Mouse (Mus musculus) CD8-positive naive resting alpha-beta T cell, adult 2 months (primary cell): Measurements from ENCODE around the gene Tmem239.

Source experiments
- DNase-seq, 2 experiments: peaks; one replicate each; pipeline ENCODE4 v3.0.0; 2022; ENCODE audit warnings: low read depth in 2 of 2, low spot score in 2 of 2

Tmem239 gene

GRCm38 (mm10) chr2:130411558-130412495 lies 5.5 kb downstream of the Tmem239 start:
- peak; percentile 51 to 63 for DNase-seq

DNA sequence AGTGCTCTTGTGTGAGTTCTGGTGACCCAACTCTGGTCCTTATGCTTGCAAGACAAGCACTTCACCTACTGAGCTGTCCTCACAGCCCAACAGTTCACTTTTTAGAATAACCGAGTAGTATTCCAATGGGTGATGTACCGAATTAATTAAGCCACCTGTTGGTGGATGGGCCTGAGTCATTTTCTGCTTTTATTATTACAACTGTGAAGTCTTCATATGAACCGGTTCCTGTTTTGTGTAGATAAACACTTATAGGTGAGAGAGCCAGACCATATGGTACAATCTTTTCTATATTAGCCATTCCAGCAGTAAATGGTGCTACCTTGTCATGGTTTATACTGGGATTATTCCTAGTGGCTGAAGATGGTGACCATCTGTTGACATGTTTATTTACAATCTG lies 6.5 kb downstream of the Tmem239 start:
- DNase-seq, result no peak

- DNase-seq, result no peak
Observed at GRCm38 (mm10) chr2:130414094-130414856, 8.0 kb downstream of the Tmem239 start.

DNA sequence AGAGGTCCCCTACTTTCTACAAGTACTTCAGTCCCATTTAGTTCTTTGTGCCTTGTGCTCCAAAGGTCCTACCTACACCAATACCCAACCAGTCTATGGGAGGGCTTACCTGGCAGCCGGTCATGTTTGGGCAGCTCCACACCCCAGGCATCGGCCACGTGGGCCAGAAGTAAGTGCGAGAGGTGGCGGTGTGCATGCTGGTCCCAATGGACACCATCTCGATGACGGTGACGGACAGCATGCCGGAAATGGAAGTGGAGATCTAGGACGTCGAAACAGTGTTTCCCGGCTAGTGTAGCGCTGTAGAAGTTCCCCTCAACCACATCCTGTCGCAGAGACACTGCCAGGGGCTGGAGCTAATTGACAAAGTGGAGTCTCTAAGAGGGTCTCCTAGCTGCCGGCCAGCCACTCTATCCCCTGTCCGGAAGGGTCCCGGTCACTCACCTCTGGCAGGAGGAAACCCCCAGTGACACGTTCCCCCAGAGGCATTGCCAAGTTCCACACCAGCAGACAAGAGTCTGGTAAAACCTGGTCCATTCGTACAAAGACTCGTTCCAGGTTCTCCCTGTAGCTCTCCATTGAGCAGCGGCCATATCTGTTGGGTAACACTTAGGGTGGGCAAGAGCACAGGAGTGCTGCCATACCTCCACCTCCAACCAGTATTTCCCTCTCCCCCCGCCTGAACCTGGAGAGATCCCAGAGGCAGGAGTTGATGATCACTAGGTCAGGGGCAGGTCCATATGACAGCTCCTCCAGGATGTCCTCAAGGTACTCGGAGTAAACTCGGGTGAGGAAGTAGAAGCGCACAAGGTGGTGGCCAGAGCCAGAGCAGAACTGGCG lies 15.7 kb downstream of the Tmem239 start:
- DNase-seq, result no peak

DNA sequence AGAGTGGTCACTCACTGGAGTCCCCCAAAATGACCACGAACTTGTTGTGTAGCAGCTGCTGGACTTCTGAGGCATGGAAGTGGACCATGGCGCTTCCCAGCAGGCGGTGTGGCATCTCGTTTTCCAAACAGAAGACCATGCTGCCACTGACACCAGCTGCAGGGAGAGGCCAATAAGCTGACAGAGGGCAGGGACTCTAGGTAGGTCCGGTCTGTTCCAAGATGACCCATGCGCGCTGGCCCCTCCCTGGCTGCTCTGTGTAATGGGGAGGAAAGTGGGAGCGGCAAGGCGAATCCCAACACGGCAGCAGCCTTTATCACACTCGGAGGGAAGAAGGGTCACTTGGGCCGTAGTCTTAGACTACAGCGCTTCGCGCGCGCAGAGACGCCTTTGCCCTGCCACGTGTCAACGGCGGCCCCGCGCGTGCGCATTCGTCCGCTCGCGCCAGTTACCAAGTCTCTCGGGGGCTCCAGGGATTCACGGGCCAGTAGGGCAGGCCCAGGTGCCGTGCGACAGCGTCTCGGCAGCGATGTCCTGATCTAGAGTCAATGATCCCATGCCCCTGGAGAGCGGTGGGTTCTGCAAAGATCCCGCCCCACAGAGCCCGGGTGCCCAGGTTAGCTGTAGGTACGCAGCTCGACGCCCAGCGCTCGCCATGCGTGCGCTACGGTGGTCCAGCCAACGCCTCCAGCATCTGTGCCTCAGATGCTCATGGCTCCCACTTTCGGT lies 17.3 kb downstream of the Tmem239 start:
- DNase-seq, result peak; percentile 68 to 72

DNA sequence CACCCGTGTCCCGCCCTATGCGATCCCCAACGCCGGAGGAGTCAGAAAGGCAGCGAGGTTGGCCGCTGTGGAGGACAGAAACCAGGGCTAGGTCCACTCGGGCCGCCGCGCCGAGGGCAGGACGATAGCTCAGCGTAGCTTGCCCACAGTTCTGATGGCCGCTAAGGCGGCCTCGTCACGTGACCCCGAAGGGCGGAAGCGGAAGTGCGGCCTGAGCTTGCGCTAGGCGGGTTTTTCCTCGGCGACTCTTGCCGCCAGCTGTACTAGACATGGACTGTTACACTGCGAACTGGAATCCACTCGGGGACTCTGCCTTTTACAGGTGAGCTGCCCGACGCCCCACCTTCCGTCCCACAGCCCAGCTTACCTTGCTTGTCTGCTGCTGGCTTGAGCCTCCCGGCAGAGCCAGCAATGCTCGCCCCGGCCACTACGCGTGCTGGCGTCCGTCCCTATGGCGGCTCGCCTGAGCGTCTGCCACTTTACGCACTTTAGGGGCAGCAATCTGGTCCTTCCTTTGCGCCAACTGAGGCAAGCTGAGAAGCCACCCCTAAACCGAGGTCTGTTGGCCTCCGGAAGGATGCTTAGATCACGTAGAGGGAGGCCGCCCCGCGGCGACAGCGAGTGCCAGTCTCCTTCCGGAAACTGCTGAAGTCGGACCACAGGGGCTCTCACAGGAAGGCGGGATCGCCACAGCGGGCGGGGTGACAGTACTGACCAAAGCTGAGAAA lies 18.0 kb downstream of the Tmem239 start, which contains the start of the genes Vps16 and Pced1a:
Gene Vps16, plus strand, starts transcription at position 214 of the 728 bp plus-strand sequence.
Gene Pced1a, minus strand, starts transcription at position 576 of the 728 bp plus-strand sequence.
- DNase-seq, result peak; percentile 85 to 90

GRCm38 (mm10) chr2:130425112-130425511 lies 18.8 kb downstream of the Tmem239 start:
- no peak for DNase-seq

GRCm38 (mm10) chr2:130429851-130430250 lies 23.6 kb downstream of the Tmem239 start:
- DNase-seq, result no peak

- DNase-seq, result no peak
Observed at GRCm38 (mm10) chr2:130430484-130430883, 24.2 kb downstream of the Tmem239 start.

- DNase-seq, result no peak
Observed at GRCm38 (mm10) chr2:130432157-130432556, 25.9 kb downstream of the Tmem239 start.

GRCm38 (mm10) chr2:130433152-130433551 lies 26.9 kb downstream of the Tmem239 start:
- DNase-seq, result peak; percentile 31 to 60

DNA sequence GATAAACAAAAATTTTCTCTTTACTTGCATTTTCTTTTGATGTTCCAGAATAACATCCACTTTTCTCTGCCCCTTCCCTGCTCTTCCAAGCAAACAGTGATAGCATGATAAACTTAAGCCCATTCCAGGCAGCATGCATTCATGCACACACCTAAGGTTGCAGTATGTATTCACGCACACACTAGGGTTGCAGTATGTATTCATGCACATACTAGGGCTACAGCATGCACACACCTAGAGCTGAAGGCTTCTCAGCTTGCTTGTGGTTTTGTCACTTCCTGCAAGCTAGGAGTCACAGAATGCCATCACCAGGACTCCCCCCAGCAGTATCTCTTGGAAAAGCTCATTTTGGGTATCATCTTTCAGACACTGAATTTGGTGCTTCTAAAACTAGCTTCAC lies 30.5 kb downstream of the Tmem239 start:
- DNase-seq, result no peak

DNA sequence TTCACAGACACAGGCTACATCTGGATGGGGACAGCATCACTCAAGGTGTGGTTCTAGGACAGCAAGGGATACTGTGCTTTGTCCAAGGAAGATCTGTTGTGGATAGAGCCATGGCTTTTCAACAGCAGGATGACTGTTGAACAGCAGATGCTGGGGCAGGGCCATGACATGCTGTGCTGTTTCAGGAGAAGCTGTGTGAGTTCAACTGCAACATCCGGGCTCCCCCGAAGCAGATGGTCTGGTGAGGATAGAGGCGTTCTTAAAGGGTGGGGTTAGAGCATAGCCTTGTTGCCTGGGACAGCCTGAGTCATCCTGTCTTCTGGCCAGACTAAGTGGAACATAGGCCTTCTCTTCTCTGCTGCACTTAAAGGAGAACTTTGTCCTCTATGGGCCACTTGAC lies 32.6 kb downstream of the Tmem239 start:
- no peak for DNase-seq

GRCm38 (mm10) chr2:130439840-130440480 lies 33.7 kb downstream of the Tmem239 start:
- no peak for DNase-seq

DNA sequence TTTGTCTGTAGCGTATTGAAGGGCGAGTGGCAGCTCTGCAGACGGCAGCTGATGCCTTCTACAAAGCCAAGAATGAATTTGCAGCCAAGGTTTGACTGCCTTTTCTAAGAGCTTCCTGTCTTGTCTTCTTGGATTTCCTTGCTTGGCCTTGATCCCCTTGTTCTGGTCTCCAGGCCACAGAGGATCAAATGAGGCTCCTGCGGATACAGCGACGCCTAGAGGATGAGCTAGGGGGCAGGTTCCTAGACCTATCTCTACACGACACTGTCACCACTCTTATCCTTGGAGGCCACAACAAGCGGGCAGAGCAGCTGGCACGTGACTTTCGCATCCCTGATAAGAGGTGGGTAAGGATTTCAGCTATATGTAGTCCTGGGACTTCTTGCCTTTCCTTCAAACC lies 35.9 kb downstream of the Tmem239 start:
- no peak for DNase-seq

GRCm38 (mm10) chr2:130448449-130448848 lies 42.2 kb downstream of the Tmem239 start:
- no peak for DNase-seq

DNA sequence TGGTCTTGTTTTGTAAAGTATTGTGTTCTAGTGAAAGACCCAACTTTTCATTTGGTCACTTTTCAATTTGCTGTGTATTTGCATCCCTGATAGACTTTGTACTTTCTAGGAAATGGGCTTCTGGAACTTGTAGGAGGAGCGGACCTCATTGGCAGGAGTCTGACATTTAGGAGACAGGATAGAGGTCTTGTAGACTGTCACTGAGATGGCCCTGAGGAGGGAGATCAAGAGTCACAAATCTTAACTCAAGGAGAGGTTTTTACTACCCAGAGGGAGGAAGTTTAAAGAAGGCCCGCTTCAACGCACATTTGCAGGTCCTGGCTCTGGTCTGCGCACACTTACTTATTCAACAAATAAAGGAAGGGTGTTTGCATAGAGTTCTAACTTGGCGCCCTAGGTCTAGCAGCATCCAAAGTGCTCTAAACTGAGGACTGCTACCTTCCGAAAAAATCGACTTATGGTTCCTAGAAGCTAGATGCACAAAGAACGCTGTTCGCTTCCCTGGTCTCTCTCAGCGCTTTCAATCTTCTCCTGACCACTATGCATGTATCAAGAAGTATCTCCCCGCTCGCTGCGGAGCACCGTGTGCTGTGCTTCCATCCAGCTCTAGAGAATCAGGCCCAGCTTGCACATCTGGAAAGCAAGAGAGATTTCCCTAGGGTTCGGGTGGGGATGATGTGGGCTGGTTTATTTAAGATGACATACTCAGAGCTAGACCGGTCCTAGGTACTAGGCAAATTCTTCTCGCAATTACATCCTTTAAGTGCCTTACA lies 42.9 kb downstream of the Tmem239 start:
- no peak for DNase-seq

DNA sequence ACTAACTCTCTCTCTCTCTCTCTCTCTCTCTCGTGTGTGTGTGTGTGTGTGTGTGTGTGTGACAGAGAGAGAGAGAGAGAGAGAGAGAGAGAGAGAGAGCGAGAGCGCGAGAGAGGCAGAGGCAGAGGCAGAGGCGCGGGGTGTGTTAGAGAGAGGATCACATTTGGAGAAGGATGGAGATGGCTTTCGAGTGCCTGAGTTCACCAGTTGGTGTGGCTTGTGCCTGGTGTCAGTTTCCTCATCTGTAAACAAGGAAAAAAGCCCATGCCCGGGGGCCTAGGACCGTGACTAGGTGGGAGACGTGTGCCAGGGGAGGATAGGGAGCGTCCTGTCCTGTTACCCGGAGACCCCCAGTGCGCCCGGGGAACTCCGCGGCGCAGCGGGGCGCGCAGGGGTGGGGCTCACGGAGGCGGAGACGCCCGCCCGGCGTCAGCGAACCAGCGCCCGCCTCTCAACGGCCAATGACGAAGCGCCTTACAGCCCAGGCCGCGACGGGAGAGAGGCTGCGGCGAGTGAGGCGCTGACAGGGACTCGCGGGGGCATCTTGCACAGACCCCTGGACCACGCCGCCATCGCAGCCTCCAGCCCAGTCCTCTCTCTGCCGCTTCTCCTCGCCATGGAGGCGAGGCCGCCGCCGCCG lies 43.6 kb downstream of the Tmem239 start, which contains the start of gene Ptpra:
Gene Ptpra, plus strand, starts transcription at position 485 of the 640 bp plus-strand sequence.
- DNase-seq, result peak; percentile 80 to 87
